Mouse (Mus musculus): ENCODE data around the gene Zfp341.

- no peak for TF ChIP-seq CTCF (IDR thresholded peaks at IDR 0.05; ENCODE audit: low read depth, low read length)
- TF ChIP-seq POLR2A (IDR thresholded peaks at IDR 0.05; ENCODE audit: insufficient read depth, low read length): no peak
- no peak for TF ChIP-seq EP300 (IDR thresholded peaks at IDR 0.05; ENCODE audit: insufficient read depth, low read depth, low read length)
Observed at GRCm38 (mm10) chr2:154577744-154578067, 35.4 kb upstream of the Zfp341 start.

Measured in ES-Bruce4 (cell line).